Mouse (Mus musculus) neural tube, embryonic 11.5 days (tissue): ENCODE measurements around the gene Lrrc10b. TPM values are rescaled to one million over a fixed set of nuclear protein-coding genes. Genes with fewer than 3 reads are reported as not detected.

Experiments used
- ATAC-seq: fragments of 200-750 bp; cut with Nextera tagmentation; 2 replicates; pipeline ENCODE4 v1.8.0; 2017; ENCODE audit warnings: moderate number of reproducible peaks, mild to moderate bottlenecking, moderate TSS enrichment, moderate library complexity; ENCODE audit not compliant: insufficient read depth, low FRiP score, low TSS enrichment
- DNase-seq: peaks from one replicate; pipeline ENCODE4 v3.0.0-alpha.2; 2015; ENCODE audit warnings: low spot score
- H3K27ac ChIP-seq: fragments of 300-500 bp; sonication (generic); 2 replicates; pipeline ENCODE4 v1.5.1; 2014; ENCODE audit warnings: low read depth, mild to moderate bottlenecking, low read length
- H3K27me3 ChIP-seq: fragments of 300-500 bp; sonication (generic); 2 replicates; pipeline ENCODE4 v1.6.1; 2014; ENCODE audit warnings: mild to moderate bottlenecking, low read length, mixed read lengths; ENCODE audit not compliant: control insufficient read depth, insufficient read depth
- H3K36me3 ChIP-seq: fragments of 300-500 bp; sonication (generic); 2 replicates; pipeline ENCODE4 v1.6.1; 2014; ENCODE audit warnings: mild to moderate bottlenecking, low read length, moderate library complexity, mixed read lengths; ENCODE audit not compliant: control insufficient read depth, insufficient read depth
- H3K4me1 ChIP-seq: fragments of 300-500 bp; sonication (generic); 2 replicates; pipeline ENCODE4 v1.6.1; 2014; ENCODE audit warnings: low read length, mixed read lengths; ENCODE audit not compliant: control insufficient read depth, insufficient read depth
- H3K4me2 ChIP-seq: fragments of 300-500 bp; sonication (generic); 2 replicates; pipeline ENCODE4 v1.6.1; 2014; ENCODE audit warnings: low read depth, mild to moderate bottlenecking, moderate library complexity
- H3K4me3 ChIP-seq: fragments of 300-500 bp; sonication (generic); 2 replicates; pipeline ENCODE4 v1.5.1; 2014; ENCODE audit warnings: low read depth, low read length
- H3K9ac ChIP-seq: fragments of 300-500 bp; sonication (generic); 2 replicates; pipeline ENCODE4 v1.6.1; 2014; ENCODE audit warnings: mild to moderate bottlenecking, low read length
- H3K9me3 ChIP-seq: fragments of 300-500 bp; sonication (generic); 2 replicates; pipeline ENCODE4 v1.6.1; 2016; ENCODE audit warnings: low read length; ENCODE audit not compliant: control insufficient read depth
- WGBS: fragments of 180-500 bp; shearing (Covaris S2); extraction: QIAGEN DNeasy Blood & Tissue Kit; methylation state at CpG from one replicate; pipeline ENCODE4 v1.1.7; 2014; 5-methylcytosine and 5-hydroxymethylcytosine counted together
- polyA plus RNA-seq: library from polyadenylated mRNA; unstranded; fragments of >200 nt; fragmentation: Nextera tagmentation; extraction: Ambion mirVana; gene quantifications from 2 replicates; pipeline ENCODE4 v1.2.1, GENCODE M21; 2014

Lrrc10b gene
- polyA plus RNA-seq, 1 experiment from 2014 or later = 0.56 TPM

DNA sequence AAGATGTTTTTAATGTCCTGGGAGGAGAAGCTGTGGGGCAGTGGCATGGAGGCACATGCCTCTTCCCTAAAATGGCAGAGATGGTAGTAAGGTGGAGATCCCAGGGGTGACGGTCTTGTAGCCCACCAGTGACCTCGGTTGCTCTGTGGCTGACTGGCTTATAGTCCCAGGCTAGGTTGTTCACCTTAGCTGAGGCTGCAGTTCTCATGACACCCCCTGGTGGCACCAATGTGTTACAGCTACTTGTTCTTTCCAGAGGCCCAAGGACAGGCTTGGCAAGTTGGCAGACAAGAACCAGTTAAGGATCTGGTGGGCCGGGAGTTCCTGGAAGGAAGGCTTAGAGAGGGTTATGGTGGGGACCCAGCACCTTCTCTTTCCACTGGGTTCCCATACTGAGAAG lies 21.4 kb downstream of the Lrrc10b start:
- WGBS = 37% methylated on average over 3 of the region's 3 CpGs
- DNase-seq (peak; percentile 74), ATAC-seq (peak; percentile 48; the same call in 1 of the 2 replicates)
- H3K27me3 ChIP-seq = 0 out of 2 replicates have a peak, but pooled peaks cover 5% of the 10 kb centered on the region
- no peak overlapping the region for H3K4me3 ChIP-seq
- H3K27ac ChIP-seq = no peak overlapping the region
- H3K4me1 ChIP-seq = no peaks in the 10 kb centered on the region
- H3K9ac ChIP-seq = no peak overlapping the region
- no peaks in the 10 kb centered on the region for H3K9me3 ChIP-seq
- no peaks in the 10 kb centered on the region for H3K36me3 ChIP-seq
- H3K4me2 ChIP-seq = no peak overlapping the region

DNA sequence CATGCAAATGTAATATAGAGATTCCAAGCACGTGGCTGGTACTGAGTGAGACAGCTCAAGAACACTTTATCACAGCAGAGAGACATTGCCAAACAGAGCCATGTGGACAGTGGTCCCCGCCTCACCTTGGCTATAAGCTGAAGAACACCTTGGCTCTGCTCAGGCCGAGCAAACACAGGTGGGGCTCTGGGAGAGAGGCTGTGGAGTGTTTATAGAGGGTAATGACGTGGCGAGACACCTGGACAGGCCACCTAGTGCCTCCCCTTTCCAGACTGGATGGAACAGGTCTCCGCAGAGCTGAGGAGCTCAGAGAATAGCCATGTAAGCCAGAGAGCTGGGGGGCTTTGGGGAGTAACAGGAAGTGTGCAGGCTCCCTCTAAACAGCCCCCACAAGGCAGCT lies 22.3 kb downstream of the Lrrc10b start:
- 77% methylated on average over 6 of the region's 6 CpGs for whole genome bisulfite sequencing
- DNase-seq (no peak), ATAC-seq (no peak)
- no peak overlapping the region for H3K27ac ChIP-seq
- H3K9me3 ChIP-seq = no peaks in the 10 kb centered on the region
- no peaks in the 10 kb centered on the region for H3K36me3 ChIP-seq
- H3K4me3 ChIP-seq = no peak overlapping the region
- no peak overlapping the region for H3K9ac ChIP-seq
- 0 out of 2 replicates have a peak, but pooled peaks cover 5% of the 10 kb centered on the region for H3K27me3 ChIP-seq
- no peaks in the 10 kb centered on the region for H3K4me1 ChIP-seq
- no peak overlapping the region for H3K4me2 ChIP-seq

DNA sequence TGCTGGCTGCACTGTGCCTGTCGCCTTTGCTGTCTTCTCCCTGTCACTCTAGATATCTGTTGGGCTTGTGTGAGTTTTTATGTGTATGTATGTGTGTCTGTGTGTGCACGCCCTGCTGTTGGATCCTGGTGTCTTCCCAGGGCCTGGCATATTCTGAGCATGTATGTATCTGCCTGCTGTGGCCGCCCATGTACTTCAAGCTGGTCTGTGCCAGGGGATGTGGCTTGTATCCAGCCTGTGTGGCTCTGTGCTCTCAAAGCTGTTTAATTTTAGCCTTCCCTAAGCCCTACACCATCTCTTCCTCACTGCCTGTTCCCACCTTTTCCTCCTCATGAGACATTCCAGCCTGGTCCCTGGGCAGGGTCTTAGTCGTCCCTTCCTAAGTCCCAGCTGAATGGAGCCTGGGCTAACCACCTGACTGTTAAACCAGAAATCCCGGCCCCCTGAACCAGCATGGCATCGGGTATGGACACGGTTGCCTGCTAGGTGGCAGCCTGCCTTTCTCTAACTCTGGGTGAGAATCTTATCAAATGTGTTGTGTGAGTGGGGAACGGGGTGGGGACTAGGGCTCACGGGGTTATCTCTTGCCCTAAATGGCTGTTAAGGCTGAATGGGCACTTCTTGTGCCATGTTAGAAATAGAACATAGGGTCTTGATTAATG lies 23.3 kb downstream of the Lrrc10b start:
- H3K4me3 ChIP-seq = no peak overlapping the region
- no peaks in the 10 kb centered on the region for H3K4me1 ChIP-seq
- DNase-seq (no peak), ATAC-seq (no peak)
- H3K27ac ChIP-seq = no peak overlapping the region
- H3K4me2 ChIP-seq = no peak overlapping the region
- 0 out of 2 replicates have a peak, but pooled peaks cover 5% of the 10 kb centered on the region for H3K27me3 ChIP-seq
- H3K9ac ChIP-seq = no peak overlapping the region
- no peaks in the 10 kb centered on the region for H3K9me3 ChIP-seq
- WGBS = 76% methylated on average over 9 of the region's 9 CpGs
- H3K36me3 ChIP-seq = no peaks in the 10 kb centered on the region

DNA sequence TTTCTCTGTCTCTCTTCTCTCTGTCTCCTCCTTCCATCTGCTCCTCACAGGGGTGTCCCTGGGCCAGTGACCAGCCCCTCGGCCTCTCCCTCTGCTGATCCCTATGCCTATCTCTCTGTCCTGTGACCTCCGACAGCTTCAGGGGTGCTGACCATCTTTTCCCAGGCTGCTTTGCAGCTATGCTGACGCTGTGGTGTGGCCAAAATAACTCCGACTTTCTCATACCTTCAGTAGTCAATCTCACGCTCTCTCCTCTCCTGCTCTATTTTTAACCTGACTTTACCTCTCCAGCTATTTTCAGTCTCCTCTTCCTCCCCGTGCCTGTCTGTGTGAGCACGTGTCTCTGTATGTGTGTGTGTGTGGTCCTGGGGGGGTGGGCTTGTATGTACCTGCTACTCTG lies 24.0 kb downstream of the Lrrc10b start:
- H3K36me3 ChIP-seq = no peaks in the 10 kb centered on the region
- 85% methylated on average over 7 of the region's 7 CpGs for WGBS
- H3K4me3 ChIP-seq = no peak overlapping the region
- no peaks in the 10 kb centered on the region for H3K4me1 ChIP-seq
- H3K27me3 ChIP-seq = 0 out of 2 replicates have a peak, but pooled peaks cover 5% of the 10 kb centered on the region
- H3K4me2 ChIP-seq = no peak overlapping the region
- DNase-seq = no peak
- H3K9me3 ChIP-seq = no peaks in the 10 kb centered on the region
- no peak overlapping the region for H3K27ac ChIP-seq
- no peak overlapping the region for H3K9ac ChIP-seq
- no peak for ATAC-seq

DNA sequence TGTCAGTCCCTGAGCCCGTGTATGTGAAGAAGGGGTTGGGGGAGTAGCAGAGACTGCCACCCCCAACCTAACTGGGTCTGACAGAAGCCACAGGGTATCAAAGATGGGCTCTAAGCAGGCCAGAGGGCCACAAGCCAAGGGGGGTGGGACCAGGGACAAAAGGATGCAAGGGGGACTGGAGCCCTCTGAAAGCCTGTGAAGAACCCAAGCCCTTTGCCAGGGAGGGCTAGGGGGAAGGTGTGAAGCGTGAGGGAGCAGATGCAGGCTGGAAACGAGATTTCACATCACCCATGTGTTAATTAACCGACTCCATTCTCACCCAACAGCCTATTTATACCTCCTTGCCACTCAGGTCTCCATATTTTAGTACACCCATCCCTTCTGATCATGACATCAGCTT lies 25.4 kb downstream of the Lrrc10b start:
- 36% methylated on average over 4 of the region's 4 CpGs for WGBS
- no peak for DNase-seq
- H3K9me3 ChIP-seq = no peaks in the 10 kb centered on the region

DNA sequence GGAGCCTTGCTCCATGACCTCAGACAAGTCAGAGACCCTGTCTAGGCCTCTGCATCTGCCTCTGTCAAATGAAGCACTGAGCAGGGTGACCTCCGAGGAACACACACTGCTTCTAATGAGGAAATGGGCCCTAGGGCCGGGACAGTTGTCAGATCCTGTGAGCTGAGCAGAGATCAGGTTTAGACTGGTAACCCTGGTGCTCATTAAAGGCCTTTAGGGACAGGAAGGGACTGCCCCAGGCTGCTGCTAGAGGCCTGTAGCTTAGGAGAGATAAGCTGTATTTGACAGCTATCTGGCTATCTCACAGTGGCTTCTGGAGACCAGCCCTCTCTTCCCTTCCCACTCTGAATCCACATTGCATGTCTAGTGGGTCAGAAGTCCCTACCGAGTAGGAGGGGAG lies 25.9 kb downstream of the Lrrc10b start:
- peaks cover 8% of the 10 kb centered on the region for H3K4me1 ChIP-seq
- no peaks in the 10 kb centered on the region for H3K9me3 ChIP-seq
- 0 out of 2 replicates have a peak, but pooled peaks cover 6% of the 10 kb centered on the region for H3K27me3 ChIP-seq
- H3K36me3 ChIP-seq = no peaks in the 10 kb centered on the region
- no peak for DNase-seq
- 62% methylated on average over 3 of the region's 3 CpGs for WGBS
- no peak overlapping the region for H3K27ac ChIP-seq
- no peak overlapping the region for H3K4me3 ChIP-seq
- no peak overlapping the region for H3K4me2 ChIP-seq
- no peak overlapping the region for H3K9ac ChIP-seq
- ATAC-seq = no peak

More for the DNA sequence above, 25.4 kb downstream of the Lrrc10b start:
- no peak overlapping the region for H3K4me3 ChIP-seq
- no peak overlapping the region for H3K9ac ChIP-seq
- H3K4me1 ChIP-seq = peaks cover 4% of the 10 kb centered on the region; the same call in 1 of the 2 replicates
- H3K4me2 ChIP-seq = no peak overlapping the region
- ATAC-seq = no peak
- H3K27me3 ChIP-seq = 0 out of 2 replicates have a peak, but pooled peaks cover 5% of the 10 kb centered on the region
- no peak overlapping the region for H3K27ac ChIP-seq
- no peaks in the 10 kb centered on the region for H3K36me3 ChIP-seq

DNA sequence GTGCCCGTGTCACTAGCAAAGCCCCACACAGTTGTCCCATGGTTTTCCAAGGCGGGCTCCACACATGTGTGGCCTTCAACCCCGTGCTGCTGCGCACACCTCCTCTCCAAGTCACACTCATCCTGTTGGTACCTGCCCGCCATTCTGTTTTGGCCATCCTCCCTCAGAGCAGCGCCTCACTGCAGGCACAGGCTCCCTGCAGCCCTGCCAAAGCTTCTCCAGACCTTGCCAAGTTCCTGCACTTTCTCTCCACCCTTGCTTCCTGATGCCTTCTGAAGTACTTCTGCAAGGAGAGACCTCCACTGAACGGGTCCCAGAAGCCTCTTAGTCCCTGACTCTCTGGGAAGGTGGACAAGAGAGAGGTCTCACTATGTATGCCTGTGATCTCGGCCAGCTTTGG lies 27.9 kb downstream of the Lrrc10b start:
- Histone ChIP-seq H3K4me2 (no peak overlapping the region), H3K4me3 (no peak overlapping the region), H3K9me3 (no peaks in the 10 kb centered on the region), H3K36me3 (no peaks in the 10 kb centered on the region), H3K4me1 (peaks cover 17% of the 10 kb centered on the region), H3K27me3 (0 out of 2 replicates have a peak, but pooled peaks cover 7% of the 10 kb centered on the region), H3K9ac (no peak overlapping the region), H3K27ac (no peak overlapping the region)
- 89% methylated on average over 8 of the region's 8 CpGs for WGBS
- DNase-seq = no peak
- no peak for ATAC-seq

DNA sequence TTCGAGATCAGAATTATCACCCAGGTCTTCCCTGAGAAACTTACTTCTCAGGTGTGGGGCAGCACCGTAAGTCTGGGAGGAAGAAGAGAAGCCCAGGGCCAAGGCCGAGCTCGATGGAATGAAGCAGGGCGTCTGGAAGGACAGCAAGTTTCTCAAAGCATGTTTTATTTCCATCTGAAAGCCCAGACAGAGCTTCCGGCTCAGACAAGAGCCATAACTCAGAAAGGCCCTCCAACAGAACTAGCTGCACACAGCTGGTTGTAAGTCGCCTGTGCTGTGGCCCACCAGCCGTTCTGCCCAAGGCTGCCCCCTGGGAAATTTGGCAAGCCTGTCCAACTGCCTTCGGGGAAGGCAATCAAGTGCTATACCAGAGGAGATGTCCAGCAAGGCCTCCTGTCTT lies 29.8 kb downstream of the Lrrc10b start:
- 51% methylated on average over 9 of the region's 9 CpGs for WGBS
- H3K9me3 ChIP-seq = no peaks in the 10 kb centered on the region
- peaks cover 23% of the 10 kb centered on the region for H3K4me1 ChIP-seq

DNA sequence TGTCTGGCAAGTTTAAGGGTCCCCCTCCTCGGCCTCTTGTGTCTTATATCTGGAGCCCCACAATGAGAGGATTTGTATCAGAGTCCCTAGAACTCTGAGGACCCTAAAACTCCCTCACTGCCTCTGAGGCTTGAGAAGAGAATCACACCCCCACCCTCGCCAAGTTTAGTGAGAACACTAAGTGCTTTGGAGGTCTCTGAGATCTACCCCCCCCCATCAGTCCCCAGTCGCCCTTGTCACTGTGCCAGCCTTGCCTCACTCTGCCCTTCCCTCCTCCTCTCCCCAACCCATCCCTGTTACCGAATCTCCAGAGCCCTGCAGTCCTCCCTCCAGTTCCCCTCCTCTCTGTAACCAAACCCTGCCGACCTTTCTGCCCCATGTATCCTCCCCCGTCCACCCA lies 30.5 kb downstream of the Lrrc10b start:
- Histone ChIP-seq H3K9me3 (no peaks in the 10 kb centered on the region), H3K4me2 (no peak overlapping the region), H3K36me3 (no peaks in the 10 kb centered on the region), H3K4me1 (peaks cover 26% of the 10 kb centered on the region), H3K27ac (no peak overlapping the region), H3K4me3 (no peak overlapping the region), H3K27me3 (0 out of 2 replicates have a peak, but pooled peaks cover 2% of the 10 kb centered on the region), H3K9ac (no peak overlapping the region)
- WGBS = 55% methylated on average over 6 of the region's 6 CpGs
- ATAC-seq (no peak), DNase-seq (no peak)

More for the DNA sequence above, 29.8 kb downstream of the Lrrc10b start:
- Histone ChIP-seq H3K36me3 (no peaks in the 10 kb centered on the region), H3K4me3 (no peak overlapping the region), H3K27ac (no peak overlapping the region), H3K9ac (no peak overlapping the region), H3K27me3 (0 out of 2 replicates have a peak, but pooled peaks cover 2% of the 10 kb centered on the region), H3K4me2 (no peak overlapping the region)
- no peak for ATAC-seq
- no peak for DNase-seq
